10 mouse cellular contexts compared by ENCODE assay signal in the genomic region with DNA sequence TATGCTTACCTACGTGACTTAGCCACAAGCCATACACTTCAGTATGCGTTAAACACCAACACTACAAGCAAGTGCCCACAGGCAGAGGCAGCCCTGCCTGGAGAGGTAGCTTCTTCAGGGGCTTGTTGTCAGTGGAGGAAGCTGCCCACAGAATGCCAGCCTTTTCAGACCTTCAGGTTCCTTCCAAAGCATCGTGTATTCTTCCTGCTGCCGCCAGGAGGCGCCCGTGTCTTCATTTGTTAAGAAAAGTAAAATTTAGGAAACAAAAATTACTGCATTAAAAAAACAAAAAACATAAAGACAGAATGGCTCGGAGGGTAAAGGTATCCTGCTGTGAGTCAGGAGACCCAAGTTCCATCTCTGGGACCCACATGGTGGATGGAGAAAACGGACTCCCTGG. TPM values are rescaled to one million over a fixed set of nuclear protein-coding genes. Genes with fewer than 3 reads are reported as not detected.
A peak's percentile ranks its signal among the peaks of the same experiment; 100 is the strongest.
DNase-seq lines count a peak whose midpoint lies in the region; ATAC-seq and TF ChIP-seq lines count a peak whose summit lies in the region.
"Had no signal": no experiment of that assay in that cellular context is flagged by ENCODE, and none has a peak within 500 bp of the region (broad histone marks: within the 10 kb centered on the region; RNA-seq: fewer than 3 reads in every experiment).

No protein-coding gene starts in this region.

- no peaks in the 10 kb centered on the region for H3K9me3 ChIP-seq in kidney, embryonic 14.5 days (ENCODE audit: control insufficient read depth, low read length)
- no peaks in the 10 kb centered on the region for H3K9me3 ChIP-seq in midbrain, postnatal 0 days (ENCODE audit: low read length)
- H3K9me3 ChIP-seq: heart, embryonic 13.5 days had no signal

- no peaks in the 10 kb centered on the region for H3K36me3 ChIP-seq in kidney, embryonic 14.5 days (ENCODE audit: control insufficient read depth, insufficient read depth, low read length)
- H3K36me3 ChIP-seq in C2C12 (ENCODE audit: control insufficient read depth, insufficient read depth), result no peaks in the 10 kb centered on the region
- no peaks in the 10 kb centered on the region for H3K36me3 ChIP-seq in midbrain, postnatal 0 days (ENCODE audit: insufficient read depth, low read length)
- H3K36me3 ChIP-seq: heart, embryonic 13.5 days had no signal

- H3K27me3 ChIP-seq in kidney, embryonic 14.5 days (ENCODE audit: control insufficient read depth, insufficient read depth, low read length), result no peaks in the 10 kb centered on the region
- H3K27me3 ChIP-seq in C2C12 (ENCODE audit: control insufficient read depth, insufficient read depth, insufficient read length), result peaks cover 9% of the 10 kb centered on the region
- H3K27me3 ChIP-seq in midbrain, postnatal 0 days (ENCODE audit: insufficient read depth, low read length), result no peaks in the 10 kb centered on the region

- H3K27ac ChIP-seq in kidney, embryonic 14.5 days (ENCODE audit: low read depth, low read length), result no peak overlapping the region
- no peak overlapping the region for H3K27ac ChIP-seq in midbrain, postnatal 0 days (ENCODE audit: low read depth, low read length)
- H3K27ac ChIP-seq: heart, embryonic 13.5 days had no signal

- TF ChIP-seq CTCF in C2C12 (IDR thresholded peaks at IDR 0.05; ENCODE audit: control insufficient read depth, insufficient read depth, insufficient read length), result peak; percentile 33
- peak; percentile 83 for TF ChIP-seq CTCF in midbrain, postnatal 0 days (IDR thresholded peaks at IDR 0.05)

- no peaks in the 10 kb centered on the region for H3K79me3 ChIP-seq in C2C12 (ENCODE audit: low read depth)

- no peak for ATAC-seq in kidney, embryonic 14.5 days (ENCODE audit: low FRiP score, low TSS enrichment)
- ATAC-seq in midbrain, postnatal 0 days (ENCODE audit: low FRiP score), result no peak
- ATAC-seq in megakaryocyte, adult 5-6 weeks (ENCODE audit: poor library complexity, severe bottlenecking), result no peak

- H3K9ac ChIP-seq in kidney, embryonic 14.5 days (ENCODE audit: low read depth, low read length), result no peak overlapping the region
- no peak overlapping the region for H3K9ac ChIP-seq in midbrain, postnatal 0 days (replicated peaks; ENCODE audit: low read length, poor library complexity, severe bottlenecking)
- H3K9ac ChIP-seq: heart, embryonic 13.5 days had no signal

- no peaks in the 10 kb centered on the region for H3K4me1 ChIP-seq in kidney, embryonic 14.5 days (ENCODE audit: control insufficient read depth, insufficient read depth, low read length)
- no peaks in the 10 kb centered on the region for H3K4me1 ChIP-seq in midbrain, postnatal 0 days (ENCODE audit: insufficient read depth, low read length)
- H3K4me1 ChIP-seq: heart, embryonic 13.5 days had no signal

- H3ac ChIP-seq in C2C12 (ENCODE audit: control insufficient read depth, insufficient read length, low read depth), result no peak overlapping the region

- no peak overlapping the region for H3K4me3 ChIP-seq in kidney, embryonic 14.5 days (ENCODE audit: low read length)
- no peak overlapping the region for H3K4me3 ChIP-seq in C2C12 (ENCODE audit: insufficient read depth, poor library complexity, severe bottlenecking)
- no peak overlapping the region for H3K4me3 ChIP-seq in midbrain, postnatal 0 days (ENCODE audit: low read depth, low read length)
- H3K4me3 ChIP-seq: heart, embryonic 13.5 days; myocyte had no signal

- H3K4me2 ChIP-seq in kidney, embryonic 14.5 days (replicated peaks; ENCODE audit: low read depth, low read length), result no peak overlapping the region
- H3K4me2 ChIP-seq in midbrain, postnatal 0 days (ENCODE audit: low read depth, low read length, poor library complexity, severe bottlenecking), result no peak overlapping the region
- H3K4me2 ChIP-seq: heart, embryonic 13.5 days had no signal

- WGBS in kidney, embryonic 14.5 days, result 26% methylated on average over 8 of the region's 8 CpGs
- WGBS in midbrain, postnatal 0 days, result 27% methylated on average over 8 of the region's 8 CpGs

- no peaks in the 10 kb centered on the region for H3K79me2 ChIP-seq in C2C12 (ENCODE audit: control insufficient read depth, insufficient read depth)

- peak; percentile 37 for DNase-seq in kidney, adult 9 months
- DNase-seq in Muller cell, postnatal 12 days (ENCODE audit: inconsistent ontology term), result peak; percentile 51
- peak; percentile 84 for DNase-seq in cerebellum, adult 9-10 months
- peak; percentile 83 for DNase-seq in induced T-regulatory cell, adult 2 months (ENCODE audit: low read depth)
- DNase-seq in midbrain, postnatal 0 days (ENCODE audit: low spot score), result peak; percentile 70

TF ChIP-seq in C2C12, 6 proteins besides CTCF, POLR2A, EP300 and RAD21:
- TF ChIP-seq FOSL1 (IDR thresholded peaks at IDR 0.05; ENCODE audit: insufficient read depth, low read length, poor library complexity, severe bottlenecking) (no peak), MYOG (IDR thresholded peaks at IDR 0.05; ENCODE audit: control insufficient read depth, extremely low read depth, insufficient read length) (no peak), MYOD1 (IDR thresholded peaks at IDR 0.05; ENCODE audit: control insufficient read depth, insufficient read length, low read depth) (no peak), MAX (IDR thresholded peaks at IDR 0.05) (no peak), USF1 (IDR thresholded peaks at IDR 0.05; ENCODE audit: low read depth) (no peak), CEBPB (IDR thresholded peaks at IDR 0.05; ENCODE audit: low read depth) (no peak)
TF ChIP-seq in C2C12: peak in this region for 0.

RNA-seq across cellular contexts. Expression of a gene that starts 21.5 kb away (rescaled TPM):
- 15.4 and 21.1 TPM in 2 replicates for polyA plus RNA-seq in kidney, embryonic 14.5 days (2014; fragmentation: Nextera tagmentation; extraction: Ambion mirVana)
- 16.1 TPM for polyA plus RNA-seq in C2C12 (2012; fragmentation: generic; extraction: Trizol)
- total RNA-seq in midbrain, postnatal 0 days (2014; rRNA removed), result 9.5 and 13.6 TPM in 2 replicates
- 14.0 and 14.4 TPM in 2 replicates for polyA plus RNA-seq in midbrain, postnatal 0 days (2015; fragmentation: Nextera tagmentation; extraction: Ambion mirVana)
- 18.7 and 22.8 TPM in 2 replicates for total RNA-seq in megakaryocyte, adult 5-6 weeks (2015)
- total RNA-seq in megakaryocyte, adult 5-6 weeks (2017), result 17.8 and 22.5 TPM in 2 replicates

RNA-seq across cellular contexts. Expression of a gene that starts 34.6 kb away (rescaled TPM):
- polyA plus RNA-seq in kidney, embryonic 14.5 days (2014; fragmentation: Nextera tagmentation; extraction: Ambion mirVana), result 73.2 and 80.1 TPM in 2 replicates
- 23.2 TPM for polyA plus RNA-seq in C2C12 (2012; fragmentation: generic; extraction: Trizol)
- 28.8 and 31.7 TPM in 2 replicates for total RNA-seq in midbrain, postnatal 0 days (2014; rRNA removed)
- 39.4 and 40.5 TPM in 2 replicates for polyA plus RNA-seq in midbrain, postnatal 0 days (2015; fragmentation: Nextera tagmentation; extraction: Ambion mirVana)
- total RNA-seq in megakaryocyte, adult 5-6 weeks (2015), result 11.6 and 13.5 TPM in 2 replicates
- 4.0 and 4.9 TPM in 2 replicates for total RNA-seq in megakaryocyte, adult 5-6 weeks (2017)

RNA-seq across cellular contexts. Expression of a gene that starts 42.2 kb away (rescaled TPM):
- 388 TPM in 2 replicates for polyA plus RNA-seq in kidney, embryonic 14.5 days (2014; fragmentation: Nextera tagmentation; extraction: Ambion mirVana)
- polyA plus RNA-seq in C2C12 (2012; fragmentation: generic; extraction: Trizol), result 281 TPM
- 110 and 143 TPM in 2 replicates for total RNA-seq in midbrain, postnatal 0 days (2014; rRNA removed)
- 274 and 297 TPM in 2 replicates for polyA plus RNA-seq in midbrain, postnatal 0 days (2015; fragmentation: Nextera tagmentation; extraction: Ambion mirVana)
- total RNA-seq in megakaryocyte, adult 5-6 weeks (2015), result 169 and 188 TPM in 2 replicates
- total RNA-seq in megakaryocyte, adult 5-6 weeks (2017), result 99.7 and 113 TPM in 2 replicates

RNA-seq across cellular contexts. Expression of a gene that starts 54.8 kb away (rescaled TPM):
- 10.2 and 15.7 TPM in 2 replicates for polyA plus RNA-seq in kidney, embryonic 14.5 days (2014; fragmentation: Nextera tagmentation; extraction: Ambion mirVana)
- polyA plus RNA-seq in C2C12 (2012; fragmentation: generic; extraction: Trizol), result 10.1 TPM
- 37.7 and 41.8 TPM in 2 replicates for total RNA-seq in midbrain, postnatal 0 days (2014; rRNA removed)
- polyA plus RNA-seq in midbrain, postnatal 0 days (2015; fragmentation: Nextera tagmentation; extraction: Ambion mirVana), result 11.8 and 11.9 TPM in 2 replicates
- total RNA-seq in megakaryocyte, adult 5-6 weeks (2015), result 6.2 and 6.5 TPM in 2 replicates
- total RNA-seq in megakaryocyte, adult 5-6 weeks (2017), result 8.9 and 9.4 TPM in 2 replicates
